Mouse (Mus musculus) cerebral cortex, adult 2 months (tissue): Measurements from ENCODE around the gene Dennd1a.

Source experiments
- WGBS: fragments of 180-500 bp; shearing (Covaris S2); methylation state at CpG from one replicate; pipeline ENCODE4 v1.1.7; 2018; 5-methylcytosine and 5-hydroxymethylcytosine counted together

The Dennd1a gene

DNA sequence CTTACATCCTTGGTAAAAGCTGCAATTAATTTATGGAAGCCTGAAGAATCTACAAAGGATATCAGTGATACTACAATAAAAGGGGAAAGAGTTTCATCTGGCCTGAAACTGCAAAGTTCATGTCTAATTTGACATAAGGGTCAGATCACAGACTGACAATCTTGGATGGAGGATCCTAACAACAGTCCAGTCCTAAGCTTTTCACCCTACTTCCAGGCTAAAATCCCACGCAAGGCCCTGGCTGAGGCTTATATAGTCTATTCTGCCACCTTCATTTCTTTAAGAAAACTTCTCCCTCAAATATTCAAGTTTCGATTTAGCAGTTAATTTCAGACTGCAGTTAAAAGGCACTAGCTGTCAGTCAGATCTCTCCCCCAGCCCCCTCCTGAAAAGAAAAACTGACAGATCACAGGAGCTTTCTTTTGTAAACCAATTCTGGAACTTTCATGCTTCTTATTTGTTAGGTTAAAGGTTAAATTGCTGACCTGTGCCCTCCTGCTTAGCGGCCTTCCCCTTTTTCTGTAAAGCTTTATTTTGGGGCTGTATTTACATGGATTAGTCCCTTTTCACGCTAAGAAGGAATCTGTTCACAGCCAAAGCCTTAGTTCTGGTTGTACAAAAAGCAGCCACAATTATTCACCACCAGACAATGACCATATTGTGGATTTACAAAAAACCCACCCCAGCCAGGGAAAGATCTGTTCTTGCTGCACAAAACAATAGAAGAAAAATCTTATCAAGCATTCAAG, 66.3 kb downstream of the Dennd1a start:
- WGBS, result 55% methylated on average over 4 of the region's 4 CpGs

- 98% methylated on average over 2 of the region's 2 CpGs for WGBS
Observed at GRCm38 (mm10) chr2:38219666-38220065, 67.5 kb downstream of the Dennd1a start.

GRCm38 (mm10) chr2:38213041-38213440, 74.1 kb downstream of the Dennd1a start:
- WGBS, result 88% methylated on average over 1 of the region's 1 CpGs

- 91% methylated on average over 2 of the region's 2 CpGs for WGBS
Observed at GRCm38 (mm10) chr2:38211426-38211825, 75.8 kb downstream of the Dennd1a start.

DNA sequence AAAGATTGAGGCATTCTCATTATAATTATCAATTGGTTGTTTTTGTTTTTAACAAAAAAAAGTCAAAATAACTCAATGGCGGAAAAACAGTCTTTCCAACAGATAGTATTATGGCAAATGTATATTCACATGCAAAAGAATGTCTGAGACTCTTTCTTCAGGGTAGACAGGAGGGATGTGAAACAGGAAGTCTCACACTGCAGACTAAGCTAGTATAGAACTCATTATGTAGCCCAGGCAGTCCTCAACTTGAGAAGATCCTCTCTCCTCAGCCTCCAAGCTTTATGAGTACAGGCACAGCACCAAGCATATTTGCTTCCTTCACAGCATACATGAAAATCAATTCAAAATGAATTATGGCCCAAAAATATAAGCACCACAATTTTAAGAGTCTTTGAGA, 79.4 kb downstream of the Dennd1a start:
- WGBS, result 94% methylated on average over 1 of the region's 1 CpGs

DNA sequence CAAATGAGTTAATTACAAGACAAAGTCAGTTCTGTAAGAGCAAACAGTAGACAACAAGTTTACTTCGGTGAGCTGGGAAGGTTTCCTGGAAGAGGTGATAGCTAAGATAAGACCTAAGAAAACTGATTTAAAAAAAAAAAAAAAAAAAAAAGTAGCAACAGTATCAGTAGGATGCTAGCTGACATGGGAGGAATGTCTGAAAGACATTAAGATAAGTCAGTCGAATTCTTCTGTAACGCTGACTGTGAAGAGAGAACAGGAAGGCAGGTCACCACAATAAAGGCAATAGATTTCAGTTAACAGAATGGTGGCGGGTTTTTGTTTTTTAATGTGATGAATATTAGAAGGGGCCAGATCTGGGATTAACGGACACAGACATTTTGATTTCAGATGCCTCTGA, 81.9 kb downstream of the Dennd1a start:
- WGBS, result 82% methylated on average over 5 of the region's 5 CpGs

GRCm38 (mm10) chr2:38204696-38205095, 82.5 kb downstream of the Dennd1a start:
- WGBS, result 71% methylated on average over 2 of the region's 2 CpGs

- 90% methylated on average over 1 of the region's 1 CpGs for WGBS
Observed at GRCm38 (mm10) chr2:38198072-38198471, 89.1 kb downstream of the Dennd1a start.

GRCm38 (mm10) chr2:38196199-38197060, 90.8 kb downstream of the Dennd1a start:
- WGBS, result 41% methylated on average over 9 of the region's 9 CpGs

DNA sequence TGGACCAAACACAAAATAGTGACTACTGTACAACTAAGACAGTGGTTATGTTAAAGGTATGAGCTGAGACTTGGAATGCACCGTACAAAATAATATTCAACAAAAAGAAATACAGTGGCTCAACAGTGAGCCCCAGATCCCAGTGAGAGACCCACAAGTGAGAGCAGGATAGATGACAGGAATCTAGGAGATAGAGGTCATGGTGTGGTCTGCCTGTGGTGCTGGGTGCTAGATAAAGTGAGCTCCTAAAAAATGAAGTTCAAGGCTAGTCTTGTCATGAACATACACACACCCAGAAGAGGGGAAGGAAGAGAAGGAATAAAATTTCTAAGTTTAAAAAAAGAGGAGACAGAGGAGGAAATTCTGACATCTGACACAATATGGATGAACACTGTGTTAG, 95.2 kb downstream of the Dennd1a start:
- WGBS, result 98% methylated on average over 1 of the region's 1 CpGs

GRCm38 (mm10) chr2:38186438-38186837, 100.8 kb downstream of the Dennd1a start:
- WGBS, result 86% methylated on average over 2 of the region's 2 CpGs

DNA sequence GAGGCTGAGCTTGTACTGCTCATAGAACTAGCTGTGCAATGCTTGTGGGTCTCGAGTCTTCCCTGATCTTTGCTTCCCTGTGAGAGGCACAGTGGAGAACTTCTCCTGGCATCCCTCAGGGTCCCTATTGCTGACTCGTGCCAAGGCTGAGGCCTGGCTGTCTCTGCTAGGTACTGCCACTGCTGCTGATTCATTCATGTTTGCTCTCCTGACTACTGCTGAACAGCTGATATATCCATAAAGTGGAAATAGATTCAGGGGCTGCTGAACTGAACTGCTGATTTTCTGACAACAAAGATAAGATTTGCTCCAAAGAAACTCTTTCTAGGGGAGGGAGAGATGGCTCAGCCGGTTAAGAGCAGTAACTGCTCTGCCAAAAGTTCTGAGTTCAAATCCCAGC, 102.2 kb downstream of the Dennd1a start:
- WGBS, result 80% methylated on average over 3 of the region's 3 CpGs

- WGBS, result 72% methylated on average over 1 of the region's 1 CpGs
Observed at GRCm38 (mm10) chr2:38183881-38184280, 103.3 kb downstream of the Dennd1a start.

GRCm38 (mm10) chr2:38182283-38182682, 104.9 kb downstream of the Dennd1a start:
- WGBS, result 88% methylated on average over 1 of the region's 1 CpGs

DNA sequence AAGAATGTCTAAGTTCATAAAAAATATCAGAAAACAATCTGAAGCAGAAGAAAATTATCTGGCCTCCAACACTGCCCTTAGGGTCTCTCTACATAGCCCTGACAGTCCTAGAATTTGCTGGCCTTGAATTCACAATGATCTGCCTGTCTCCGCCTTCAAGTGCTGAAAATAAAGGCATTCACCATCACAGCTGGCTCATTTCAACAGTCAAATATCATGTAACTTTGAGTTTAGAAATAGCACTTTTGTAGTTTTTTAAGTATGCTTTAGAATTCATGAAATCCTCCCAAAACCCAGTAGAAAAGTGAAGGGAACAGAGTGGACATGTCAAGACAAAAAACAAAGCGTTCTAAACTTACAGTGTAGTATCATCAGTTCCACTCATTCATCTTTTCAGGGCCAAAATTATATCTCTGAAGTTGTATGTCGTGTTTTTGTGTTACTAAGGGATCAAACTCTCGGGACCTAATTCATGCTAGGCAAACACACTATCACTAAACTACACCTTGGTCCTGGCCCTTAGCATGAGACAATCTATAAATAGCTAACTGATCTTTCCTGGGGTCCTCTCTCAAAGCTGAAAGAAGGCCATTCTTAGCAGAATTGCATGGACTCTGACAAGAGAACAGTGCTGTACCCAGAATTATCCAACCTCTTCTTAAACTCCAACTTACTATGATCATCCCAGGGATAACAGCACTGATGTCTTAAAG, 110.2 kb downstream of the Dennd1a start:
- WGBS, result 58% methylated on average over 4 of the region's 4 CpGs

GRCm38 (mm10) chr2:38168606-38169005, 118.6 kb downstream of the Dennd1a start:
- WGBS, result 80% methylated on average over 3 of the region's 3 CpGs

DNA sequence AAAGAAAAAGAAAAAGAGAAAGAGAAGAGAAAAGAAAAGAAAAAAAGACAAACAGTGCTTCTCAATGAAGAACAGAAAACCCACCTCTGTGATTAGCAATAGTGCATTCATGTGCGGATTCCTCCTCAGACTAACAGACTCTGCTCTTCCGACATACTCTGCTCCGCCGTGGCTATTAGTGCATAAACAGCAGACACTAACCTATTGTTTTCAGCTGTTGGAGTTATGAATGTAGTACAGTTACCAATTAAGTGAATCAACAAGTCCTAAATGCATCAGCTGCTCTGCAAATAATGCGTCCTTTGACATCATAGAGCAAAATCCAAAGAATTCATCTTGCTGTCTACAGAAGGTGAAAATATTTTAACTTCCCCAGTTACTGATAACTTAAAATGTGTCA, 121.2 kb downstream of the Dennd1a start:
- 66% methylated on average over 5 of the region's 5 CpGs for WGBS

- 80% methylated on average over 5 of the region's 5 CpGs for WGBS
Observed at GRCm38 (mm10) chr2:38164326-38165035, 122.7 kb downstream of the Dennd1a start.

DNA sequence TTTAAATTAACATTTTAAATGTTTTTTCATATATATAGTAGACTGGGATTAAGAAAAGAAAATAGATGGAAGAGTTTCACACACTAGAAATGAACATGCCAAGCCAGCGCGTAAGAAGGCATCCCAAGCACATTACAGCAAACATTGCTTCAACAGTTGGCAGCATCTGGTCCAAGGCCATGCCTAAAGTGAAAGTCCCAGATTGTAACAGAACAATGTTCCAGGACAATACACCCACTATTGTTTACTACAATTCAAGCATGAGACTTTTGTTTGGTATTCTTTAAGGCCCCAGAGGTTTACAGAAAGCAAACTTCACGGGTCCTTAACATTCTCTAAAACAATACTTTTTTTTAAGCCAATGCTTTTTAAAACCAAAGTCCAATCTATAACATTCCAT, 124.7 kb downstream of the Dennd1a start:
- 67% methylated on average over 3 of the region's 3 CpGs for WGBS

DNA sequence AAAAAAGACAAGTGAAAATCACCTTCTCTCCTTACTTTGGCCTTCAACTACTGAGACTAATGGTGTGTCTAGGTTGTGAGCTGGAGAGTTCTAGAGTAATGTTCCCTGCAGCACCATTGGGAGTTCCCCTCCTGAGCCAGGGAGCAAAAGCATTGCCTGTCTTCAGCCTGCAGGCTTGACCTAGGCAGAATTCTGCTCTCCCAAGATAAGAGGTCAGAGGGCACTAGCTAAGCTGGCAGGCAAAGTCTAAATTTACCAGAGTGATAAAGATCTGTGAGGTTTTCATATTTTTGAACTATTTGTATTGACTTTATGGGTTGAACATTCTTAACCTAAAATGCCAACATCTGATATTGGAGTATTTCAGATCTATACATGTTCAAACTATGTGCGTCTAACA, 125.7 kb downstream of the Dennd1a start:
- WGBS, result 95% methylated on average over 1 of the region's 1 CpGs

DNA sequence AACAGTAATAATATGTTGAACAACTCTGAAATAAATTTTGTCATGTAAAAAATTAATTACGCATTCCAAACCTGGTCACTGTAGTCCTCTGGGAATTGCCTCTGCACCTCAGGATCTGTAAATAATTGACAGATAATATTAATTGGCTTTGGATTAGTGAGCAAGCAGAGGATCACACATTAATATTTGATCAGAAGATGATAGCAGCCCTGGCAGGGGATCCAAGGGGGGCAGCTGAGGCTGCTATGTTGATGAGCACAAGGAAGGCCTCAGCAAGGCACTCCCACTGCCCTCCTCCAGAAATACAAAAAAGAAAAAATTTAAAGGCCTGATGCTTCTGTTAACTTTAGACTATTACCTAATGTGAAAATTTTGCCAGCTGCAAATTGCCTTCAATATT, 127.5 kb downstream of the Dennd1a start:
- 98% methylated on average over 1 of the region's 1 CpGs for WGBS

GRCm38 (mm10) chr2:38157002-38157401, 130.2 kb downstream of the Dennd1a start:
- 63% methylated on average over 1 of the region's 1 CpGs for WGBS
